Mouse (Mus musculus) c-Kit-negative CD71-positive TER-119-positive erythroid progenitor cells, embryonic 14.5 days (primary cell): ENCODE measurements around the gene C530008M17Rik.
A peak's percentile ranks its signal among the peaks of the same experiment; 100 is the strongest.

Experiments
- DNase-seq: peaks from one replicate; pipeline ENCODE4 v3.0.0-alpha.2; 2013; ENCODE audit warnings: low read depth, low spot score

The C530008M17Rik gene

GRCm38 (mm10) chr5:76656212-76656611 lies at the start of gene C530008M17Rik:
Gene C530008M17Rik (plus strand): TSS chr5:76656512.
- DNase-seq: no peak

- DNase-seq: no peak
Observed at GRCm38 (mm10) chr5:76609702-76610370, 46.5 kb upstream of the C530008M17Rik start.

GRCm38 (mm10) chr5:76612867-76613499 lies 43.3 kb upstream of the C530008M17Rik start:
- DNase-seq: no peak

GRCm38 (mm10) chr5:76615276-76615675 lies 41.0 kb upstream of the C530008M17Rik start:
- DNase-seq: no peak

- DNase-seq: no peak
Observed at GRCm38 (mm10) chr5:76616196-76616747, 40.0 kb upstream of the C530008M17Rik start.

- no peak for DNase-seq
Observed at GRCm38 (mm10) chr5:76618750-76619149, 37.6 kb upstream of the C530008M17Rik start.

- no peak for DNase-seq
Observed at GRCm38 (mm10) chr5:76623759-76624158, 32.6 kb upstream of the C530008M17Rik start.

GRCm38 (mm10) chr5:76627770-76628169 lies 28.5 kb upstream of the C530008M17Rik start:
- no peak for DNase-seq

GRCm38 (mm10) chr5:76634012-76634411 lies 22.3 kb upstream of the C530008M17Rik start:
- DNase-seq: no peak

- no peak for DNase-seq
Observed at GRCm38 (mm10) chr5:76635592-76635991, 20.7 kb upstream of the C530008M17Rik start.

- no peak for DNase-seq
Observed at GRCm38 (mm10) chr5:76642076-76642475, 14.2 kb upstream of the C530008M17Rik start.

GRCm38 (mm10) chr5:76644234-76644633 lies 12.1 kb upstream of the C530008M17Rik start:
- no peak for DNase-seq

- DNase-seq: no peak
Observed at GRCm38 (mm10) chr5:76645091-76645868, 11.0 kb upstream of the C530008M17Rik start.

GRCm38 (mm10) chr5:76649897-76650296 lies 6.4 kb upstream of the C530008M17Rik start:
- DNase-seq: no peak

GRCm38 (mm10) chr5:76651151-76651725 lies 5.1 kb upstream of the C530008M17Rik start:
- no peak for DNase-seq

- DNase-seq: peak; percentile 56
Observed at GRCm38 (mm10) chr5:76657245-76658083, 1.2 kb downstream of the C530008M17Rik start.

GRCm38 (mm10) chr5:76658084-76658934 lies 2.0 kb downstream of the C530008M17Rik start:
- DNase-seq: peak; percentile 66

- no peak for DNase-seq
Observed at GRCm38 (mm10) chr5:76659958-76660635, 3.8 kb downstream of the C530008M17Rik start.

GRCm38 (mm10) chr5:76661310-76661709 lies 5.0 kb downstream of the C530008M17Rik start:
- no peak for DNase-seq
